Mouse (Mus musculus): ENCODE data around the gene Trappc10.

DNA sequence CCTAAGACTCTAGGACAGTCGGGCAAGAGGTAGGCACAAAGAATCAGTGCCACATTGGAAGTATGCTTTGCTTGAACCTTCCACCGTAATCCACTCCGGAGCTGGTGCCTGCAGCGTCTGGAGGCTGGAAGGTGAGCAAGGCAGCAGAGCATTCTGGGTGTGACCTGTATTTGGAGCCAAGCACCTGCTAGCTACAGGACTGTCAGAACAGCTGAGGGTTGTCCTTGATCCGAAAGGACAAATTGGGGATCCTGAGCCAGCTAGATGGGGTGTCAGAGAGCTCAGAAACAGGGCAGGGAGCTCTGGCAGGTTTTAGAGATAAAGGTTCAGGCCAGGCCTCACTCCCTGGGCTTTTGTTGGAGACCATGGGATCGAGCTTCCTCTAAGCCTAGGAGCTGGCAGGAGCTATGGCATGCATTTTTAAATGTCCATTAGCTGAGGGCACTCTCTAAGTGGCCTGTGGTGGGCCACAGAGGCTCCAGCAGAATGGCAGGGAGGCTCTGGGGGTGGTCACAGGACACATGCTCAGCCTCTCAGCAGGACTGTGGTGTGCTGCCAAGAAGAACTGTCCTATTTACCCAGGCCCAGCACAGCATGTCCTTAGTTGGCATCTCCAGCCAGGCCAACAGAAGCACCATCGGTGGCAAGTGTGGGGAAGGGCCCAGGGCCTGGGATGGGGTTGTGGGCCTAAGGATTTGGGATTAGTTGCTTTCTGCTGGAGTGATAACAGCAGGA is 16.6 kb upstream of the Trappc10 start:
- TF ChIP-seq POLR2A (IDR thresholded peaks at IDR 0.05; ENCODE audit: extremely low read depth, insufficient read depth, low read length), result no peak
- TF ChIP-seq CTCF (IDR thresholded peaks at IDR 0.05; ENCODE audit: extremely low read depth, insufficient read depth, low read length), result no peak

Data from cortical plate, adult 2 months (tissue).